Mouse (Mus musculus) bone marrow macrophage, adult 2 months (primary cell): ENCODE results near the gene Zdhhc6.

ENCODE experiments used
- CTCF ChIP-seq: IDR thresholded peaks from 2 replicates; pipeline ENCODE4 v1.5.1; 2012; ENCODE audit warnings: low read depth, mild to moderate bottlenecking, low read length, moderate library complexity
- POLR2A ChIP-seq: IDR thresholded peaks from 2 replicates; pipeline ENCODE4 v1.6.1; 2012; ENCODE audit warnings: mild to moderate bottlenecking, low read depth, low read length, borderline replicate concordance

DNA sequence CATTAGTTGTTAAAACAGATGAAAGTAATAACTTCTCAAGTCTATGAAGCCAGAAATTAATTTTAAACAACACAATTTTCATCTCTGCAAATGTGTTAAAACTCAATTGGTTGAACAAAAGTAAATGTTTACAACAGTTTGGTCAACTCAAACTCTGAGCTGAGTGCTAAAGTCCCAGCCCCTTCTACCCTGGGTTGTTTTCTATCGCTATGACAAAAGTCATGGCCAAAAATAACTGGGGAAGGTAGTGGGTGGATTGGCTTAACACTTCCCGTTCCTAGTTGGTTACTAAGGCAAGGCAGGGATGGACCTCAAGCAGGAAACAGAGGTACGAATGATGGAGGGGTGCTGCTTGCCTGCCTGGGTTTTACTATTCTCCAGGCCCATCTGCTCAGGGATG lies 39.1 kb downstream of the Zdhhc6 start:
- TF ChIP-seq POLR2A (no peak), CTCF (no peak)
